Mouse (Mus musculus) embryonic facial prominence, embryonic 12.5 days (tissue): ENCODE data around the gene Ptprj. TPM values are rescaled to one million over a fixed set of nuclear protein-coding genes. Genes with fewer than 3 reads are reported as not detected.
A peak's percentile ranks its signal among the peaks of the same experiment; 100 is the strongest.

ENCODE experiments used
- ATAC-seq: fragments of 200-750 bp; cut with Nextera tagmentation; 2 replicates; pipeline ENCODE4 v1.8.0; 2017; ENCODE audit not compliant: insufficient number of reproducible peaks, insufficient read depth, low FRiP score, low TSS enrichment
- H3K27ac ChIP-seq: fragments of 300-500 bp; sonication (generic); 2 replicates; pipeline ENCODE4 v1.5.1; 2016; ENCODE audit warnings: mild to moderate bottlenecking
- H3K27me3 ChIP-seq: fragments of 300-500 bp; sonication (generic); 2 replicates; pipeline ENCODE4 v1.6.1; 2016; ENCODE audit warnings: mild to moderate bottlenecking, moderate library complexity
- H3K36me3 ChIP-seq: fragments of 300-500 bp; sonication (generic); 2 replicates; pipeline ENCODE4 v1.6.1; 2016; ENCODE audit warnings: mild to moderate bottlenecking
- H3K4me1 ChIP-seq: fragments of 300-500 bp; sonication (generic); 2 replicates; pipeline ENCODE4 v1.6.1; 2016
- H3K4me2 ChIP-seq: fragments of 300-500 bp; sonication (generic); replicated peaks from 2 replicates; pipeline ENCODE4 v1.6.1; 2016; ENCODE audit warnings: mild to moderate bottlenecking, moderate library complexity
- H3K4me3 ChIP-seq: fragments of 300-500 bp; sonication (generic); 2 replicates; pipeline ENCODE4 v1.5.1; 2016; ENCODE audit warnings: mild to moderate bottlenecking
- H3K9ac ChIP-seq: fragments of 300-500 bp; sonication (generic); 2 replicates; pipeline ENCODE4 v1.6.1; 2016; ENCODE audit warnings: mild to moderate bottlenecking, moderate library complexity
- H3K9me3 ChIP-seq: fragments of 300-500 bp; sonication (generic); 2 replicates; pipeline ENCODE4 v1.6.1; 2016; ENCODE audit warnings: mild to moderate bottlenecking, moderate library complexity
- WGBS: fragments of 180-500 bp; shearing (Covaris S2); methylation state at CpG from one replicate; pipeline ENCODE4 v1.1.7; 2016; 5-methylcytosine and 5-hydroxymethylcytosine counted together
- polyA plus RNA-seq: library from polyadenylated mRNA; unstranded; fragments of >200 nt; fragmentation: Nextera tagmentation; extraction: Ambion mirVana; gene quantifications from 2 replicates; pipeline ENCODE4 v1.2.1, GENCODE M21; 2016

Ptprj gene
- polyA plus RNA-seq, 1 experiment from 2014 or later = 3.7 TPM

DNA sequence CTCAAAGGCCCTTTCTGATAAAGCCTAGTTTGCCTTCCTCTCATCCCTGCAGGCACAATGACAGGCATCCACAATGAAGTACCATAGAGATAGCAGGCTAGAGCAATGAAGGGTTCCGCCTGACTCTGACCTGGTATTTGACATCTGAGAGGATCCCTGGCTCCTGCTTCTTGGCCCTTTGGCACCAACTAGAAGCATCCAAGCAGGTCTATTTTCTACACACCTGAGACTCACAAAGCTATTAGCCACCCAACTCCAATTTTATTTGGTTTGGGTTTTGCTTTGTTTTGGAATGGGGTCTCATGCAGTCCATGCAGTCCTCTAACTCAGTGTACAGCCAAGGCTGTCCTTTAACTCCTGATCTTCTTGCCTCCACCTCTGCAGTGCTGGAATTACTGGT lies 7.7 kb upstream of the Ptprj start:
- 88% methylated on average over 1 of the region's 1 CpGs for WGBS
- ATAC-seq = no peak
- no peaks in the 10 kb centered on the region for H3K36me3 ChIP-seq
- H3K27me3 ChIP-seq = no peaks in the 10 kb centered on the region
- H3K4me1 ChIP-seq = no peaks in the 10 kb centered on the region
- no peak overlapping the region for H3K4me3 ChIP-seq
- no peaks in the 10 kb centered on the region for H3K9me3 ChIP-seq
- no peak overlapping the region for H3K9ac ChIP-seq
- no peak overlapping the region for H3K4me2 ChIP-seq
- H3K27ac ChIP-seq = no peak overlapping the region

DNA sequence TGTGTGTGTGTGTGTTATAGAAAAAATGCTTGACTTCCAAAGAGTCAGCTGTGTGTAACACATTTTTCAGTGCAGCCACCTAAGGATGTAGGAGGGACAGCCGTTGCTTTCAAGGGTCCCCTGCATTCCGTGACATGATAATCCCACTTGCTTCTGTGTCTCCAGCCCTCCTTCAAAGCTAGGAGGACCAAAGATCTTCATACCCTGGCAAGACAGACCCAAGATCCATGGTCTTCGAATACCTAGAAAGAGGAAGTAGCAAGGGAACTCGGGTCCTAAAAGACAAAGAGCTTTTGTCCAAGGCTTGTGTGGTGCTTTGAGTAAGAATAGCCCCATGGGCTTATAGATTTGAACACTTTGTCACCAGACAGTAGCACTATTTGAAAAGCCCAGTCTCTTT lies 4.1 kb upstream of the Ptprj start:
- Histone ChIP-seq H3K4me2 (no peak overlapping the region), H3K9me3 (no peaks in the 10 kb centered on the region), H3K4me3 (no peak overlapping the region), H3K4me1 (no peaks in the 10 kb centered on the region), H3K27me3 (peaks cover 2% of the 10 kb centered on the region; the same call in 1 of the 2 replicates), H3K27ac (no peak overlapping the region), H3K36me3 (no peaks in the 10 kb centered on the region), H3K9ac (no peak overlapping the region)
- no peak for ATAC-seq
- WGBS = 45% methylated on average over 4 of the region's 4 CpGs

- H3K9ac ChIP-seq = no peak overlapping the region
- H3K9me3 ChIP-seq = no peaks in the 10 kb centered on the region
- no peaks in the 10 kb centered on the region for H3K36me3 ChIP-seq
- no peak for ATAC-seq
- H3K4me2 ChIP-seq = no peak overlapping the region
- peaks cover 5% of the 10 kb centered on the region; the same call in 1 of the 2 replicates for H3K4me1 ChIP-seq
- peaks cover 3% of the 10 kb centered on the region; the same call in 1 of the 2 replicates for H3K27me3 ChIP-seq
- no peak overlapping the region for H3K4me3 ChIP-seq
- WGBS = 44% methylated on average over 5 of the region's 5 CpGs
- no peak overlapping the region for H3K27ac ChIP-seq
These were observed 3.2 kb upstream of the Ptprj start for GRCm38 (mm10) chr2:90583628-90584131.

DNA sequence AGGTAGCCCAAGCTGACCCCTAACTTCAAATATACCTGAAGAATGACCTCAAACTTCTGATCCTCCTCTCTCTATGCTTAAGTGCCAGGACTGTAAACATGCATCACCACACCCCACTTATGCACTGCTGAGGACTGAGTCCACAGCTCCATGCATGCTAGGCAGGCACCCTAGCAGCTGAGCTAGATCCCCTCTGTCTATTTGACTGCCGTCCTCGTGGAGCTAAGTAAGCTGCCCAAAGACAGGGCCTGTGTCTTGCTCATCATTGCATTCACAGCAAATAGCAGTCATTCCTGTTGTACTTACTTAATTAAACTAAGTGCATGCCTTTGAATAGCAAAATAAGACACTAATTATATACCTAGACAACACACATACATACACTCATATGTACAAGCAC lies 2.4 kb upstream of the Ptprj start:
- no peak overlapping the region for H3K27ac ChIP-seq
- H3K36me3 ChIP-seq = no peaks in the 10 kb centered on the region
- 69% methylated on average over 2 of the region's 2 CpGs for WGBS
- H3K4me3 ChIP-seq = no peak overlapping the region
- no peak overlapping the region for H3K9ac ChIP-seq
- no peak overlapping the region for H3K4me2 ChIP-seq
- peaks cover 5% of the 10 kb centered on the region; the same call in 1 of the 2 replicates for H3K4me1 ChIP-seq
- no peak for ATAC-seq
- H3K27me3 ChIP-seq = peaks cover 3% of the 10 kb centered on the region; the same call in 1 of the 2 replicates
- no peaks in the 10 kb centered on the region for H3K9me3 ChIP-seq

GRCm38 (mm10) chr2:90582311-90582710 lies 1.9 kb upstream of the Ptprj start:
- no peak overlapping the region for H3K4me2 ChIP-seq
- H3K36me3 ChIP-seq = no peaks in the 10 kb centered on the region

GRCm38 (mm10) chr2:90581796-90582125 lies 1.3 kb upstream of the Ptprj start:
- WGBS = 38% methylated on average over 1 of the region's 1 CpGs
- Histone ChIP-seq H3K4me1 (peaks cover 5% of the 10 kb centered on the region; the same call in 1 of the 2 replicates), H3K27me3 (peaks cover 3% of the 10 kb centered on the region; the same call in 1 of the 2 replicates), H3K27ac (no peak overlapping the region), H3K36me3 (no peaks in the 10 kb centered on the region), H3K9me3 (no peaks in the 10 kb centered on the region), H3K4me2 (no peak overlapping the region), H3K4me3 (no peak overlapping the region), H3K9ac (no peak overlapping the region)
- no peak for ATAC-seq

More at GRCm38 (mm10) chr2:90582311-90582710, 1.9 kb upstream of the Ptprj start:
- Histone ChIP-seq H3K9ac (no peak overlapping the region), H3K4me1 (peaks cover 5% of the 10 kb centered on the region; the same call in 1 of the 2 replicates), H3K9me3 (no peaks in the 10 kb centered on the region), H3K4me3 (no peak overlapping the region), H3K27me3 (peaks cover 3% of the 10 kb centered on the region; the same call in 1 of the 2 replicates), H3K27ac (no peak overlapping the region)
- ATAC-seq = no peak
- WGBS = 79% methylated on average over 4 of the region's 4 CpGs

GRCm38 (mm10) chr2:90581006-90581795 lies 754 bp upstream of the Ptprj start:
- peak overlapping the region; percentile 80 for H3K4me3 ChIP-seq
- peak overlapping the region; percentile 85 for H3K9ac ChIP-seq
- ATAC-seq = peak; percentile 44
- H3K9me3 ChIP-seq = no peaks in the 10 kb centered on the region
- H3K4me2 ChIP-seq = peak overlapping the region; percentile 96
- no peaks in the 10 kb centered on the region for H3K36me3 ChIP-seq
- H3K27me3 ChIP-seq = peaks cover 3% of the 10 kb centered on the region; the same call in 1 of the 2 replicates
- 10% methylated on average over 11 of the region's 11 CpGs for WGBS
- H3K27ac ChIP-seq = peak overlapping the region; percentile 87
- peaks cover 5% of the 10 kb centered on the region; the same call in 1 of the 2 replicates for H3K4me1 ChIP-seq

GRCm38 (mm10) chr2:90579728-90580235 lies 665 bp downstream of the Ptprj start:
- H3K4me2 ChIP-seq = peak overlapping the region; percentile 96
- peak overlapping the region; percentile 87 for H3K27ac ChIP-seq
- WGBS = under 1% methylated on average over 43 of the region's 44 CpGs
- no peaks in the 10 kb centered on the region for H3K9me3 ChIP-seq
- H3K27me3 ChIP-seq = peaks cover 3% of the 10 kb centered on the region; the same call in 1 of the 2 replicates
- H3K36me3 ChIP-seq = no peaks in the 10 kb centered on the region
- peak; percentile 42 for ATAC-seq
- peak overlapping the region; percentile 85 for H3K9ac ChIP-seq
- peak overlapping the region; percentile 80 for H3K4me3 ChIP-seq
- peaks cover 5% of the 10 kb centered on the region; the same call in 1 of the 2 replicates for H3K4me1 ChIP-seq

- 1% methylated on average over 23 of the region's 23 CpGs for WGBS
- no peak for ATAC-seq
- Histone ChIP-seq H3K27ac (peak overlapping the region; percentile 87), H3K4me1 (peaks cover 8% of the 10 kb centered on the region; the same call in 1 of the 2 replicates), H3K27me3 (peaks cover 3% of the 10 kb centered on the region; the same call in 1 of the 2 replicates), H3K9ac (peak overlapping the region; percentile 85), H3K36me3 (no peaks in the 10 kb centered on the region), H3K4me3 (peak overlapping the region; percentile 80), H3K9me3 (no peaks in the 10 kb centered on the region), H3K4me2 (peak overlapping the region; percentile 96)
These were observed 1.3 kb downstream of the Ptprj start for GRCm38 (mm10) chr2:90579038-90579727.

GRCm38 (mm10) chr2:90577451-90578279 lies 2.8 kb downstream of the Ptprj start:
- peaks cover 11% of the 10 kb centered on the region; the same call in 1 of the 2 replicates for H3K4me1 ChIP-seq
- H3K27me3 ChIP-seq = peaks cover 3% of the 10 kb centered on the region; the same call in 1 of the 2 replicates
- WGBS = 85% methylated on average over 7 of the region's 7 CpGs
- no peaks in the 10 kb centered on the region for H3K36me3 ChIP-seq
- no peak overlapping the region for H3K4me2 ChIP-seq
- no peak overlapping the region for H3K9ac ChIP-seq
- no peak overlapping the region for H3K4me3 ChIP-seq
- H3K9me3 ChIP-seq = no peaks in the 10 kb centered on the region
- ATAC-seq = no peak
- no peak overlapping the region for H3K27ac ChIP-seq

- no peak for ATAC-seq
- H3K4me2 ChIP-seq = no peak overlapping the region
- H3K27ac ChIP-seq = no peak overlapping the region
- 25% methylated on average over 1 of the region's 1 CpGs for WGBS
- no peak overlapping the region for H3K9ac ChIP-seq
- peaks cover 17% of the 10 kb centered on the region; the same call in 1 of the 2 replicates for H3K4me1 ChIP-seq
- H3K27me3 ChIP-seq = peaks cover 3% of the 10 kb centered on the region; the same call in 1 of the 2 replicates
- no peaks in the 10 kb centered on the region for H3K9me3 ChIP-seq
- H3K36me3 ChIP-seq = no peaks in the 10 kb centered on the region
- no peak overlapping the region for H3K4me3 ChIP-seq
These were observed 3.5 kb downstream of the Ptprj start for GRCm38 (mm10) chr2:90576936-90577335.
